Mouse (Mus musculus) thymus, adult 18-20 months (tissue): ENCODE results near the gene Rgs9.
A peak's percentile ranks its signal among the peaks of the same experiment; 100 is the strongest.
"Not testable (repeated sequence)": the region's sequence is repeated elsewhere in the genome, so short reads cannot be mapped to it uniquely, and the experiment has no call there.

Source experiments
- DNase-seq, 2 experiments: peaks; one replicate each; pipeline ENCODE4 v3.0.0; 2022; ENCODE audit warnings: mixed read lengths in 2 of 2

Rgs9 gene

DNA sequence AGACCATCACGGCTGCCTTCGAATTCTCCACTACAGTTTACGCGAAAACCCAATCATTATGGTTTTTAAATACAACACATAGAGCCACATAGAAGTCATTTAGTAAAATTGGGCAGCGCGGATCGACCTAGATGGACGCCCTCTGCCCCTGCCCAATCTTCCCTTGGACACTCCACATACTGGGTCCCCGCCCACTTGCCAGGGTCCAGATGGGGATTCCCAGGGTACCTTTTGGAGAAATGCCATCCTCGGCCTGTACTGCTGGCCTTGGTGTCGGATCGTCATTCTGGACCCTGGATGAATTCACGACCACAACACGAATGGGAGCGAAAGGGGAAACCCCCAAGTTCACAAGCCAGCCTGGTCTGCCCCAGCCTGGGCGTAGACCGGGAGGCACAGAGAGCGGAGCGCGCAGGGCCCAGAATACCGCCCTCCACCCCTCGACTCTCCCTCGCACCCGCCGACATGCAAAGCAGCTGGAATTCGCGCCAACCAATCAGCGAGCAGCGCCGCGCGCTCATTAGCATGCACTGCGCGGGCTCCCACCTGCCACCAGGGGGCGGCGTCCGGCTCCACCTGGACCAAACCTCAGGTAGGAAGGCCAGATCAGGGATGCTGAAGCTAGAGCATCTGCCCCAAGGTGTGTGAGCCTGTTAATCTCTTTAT lies at the start of gene Rgs9:
Gene Rgs9 (minus strand): TSS at position 420 of the 666 bp plus-strand sequence.
- peak; percentile 83 for DNase-seq

DNA sequence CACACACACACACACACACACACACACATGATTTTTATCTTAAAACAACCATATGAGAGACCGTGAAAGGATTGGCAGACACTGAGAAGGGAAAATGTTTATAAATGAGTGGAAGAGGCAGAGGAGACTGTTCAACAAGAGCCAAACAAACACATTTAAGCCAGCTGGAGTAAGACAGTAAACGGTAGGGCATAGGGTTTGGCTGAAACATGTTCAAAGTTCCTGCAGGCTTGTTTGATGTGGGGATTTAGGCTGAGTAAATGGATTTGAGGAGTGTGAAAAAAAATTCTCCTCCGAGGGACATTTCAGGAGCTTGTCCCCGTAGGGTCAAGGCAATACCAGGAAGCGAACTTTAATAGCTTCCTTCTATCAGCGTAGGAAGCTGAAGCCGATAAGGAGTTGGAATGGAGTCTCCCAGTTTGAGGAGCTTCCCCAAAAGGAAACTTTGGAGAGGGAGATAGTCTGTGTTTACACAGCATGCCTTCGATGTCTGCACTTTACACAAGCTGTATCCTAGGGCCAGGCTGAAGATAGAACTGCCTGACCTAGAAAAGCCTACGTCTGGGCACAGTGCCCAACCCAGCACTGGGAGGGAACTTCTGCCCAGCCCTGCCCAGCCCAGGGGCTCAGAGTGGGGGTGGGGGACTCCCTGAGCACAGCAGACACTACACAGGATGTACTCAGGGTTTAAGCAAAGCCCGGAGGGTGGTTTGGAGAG lies 49.5 kb upstream of the Rgs9 start:
- peak; percentile 43 to 51 for DNase-seq

DNA sequence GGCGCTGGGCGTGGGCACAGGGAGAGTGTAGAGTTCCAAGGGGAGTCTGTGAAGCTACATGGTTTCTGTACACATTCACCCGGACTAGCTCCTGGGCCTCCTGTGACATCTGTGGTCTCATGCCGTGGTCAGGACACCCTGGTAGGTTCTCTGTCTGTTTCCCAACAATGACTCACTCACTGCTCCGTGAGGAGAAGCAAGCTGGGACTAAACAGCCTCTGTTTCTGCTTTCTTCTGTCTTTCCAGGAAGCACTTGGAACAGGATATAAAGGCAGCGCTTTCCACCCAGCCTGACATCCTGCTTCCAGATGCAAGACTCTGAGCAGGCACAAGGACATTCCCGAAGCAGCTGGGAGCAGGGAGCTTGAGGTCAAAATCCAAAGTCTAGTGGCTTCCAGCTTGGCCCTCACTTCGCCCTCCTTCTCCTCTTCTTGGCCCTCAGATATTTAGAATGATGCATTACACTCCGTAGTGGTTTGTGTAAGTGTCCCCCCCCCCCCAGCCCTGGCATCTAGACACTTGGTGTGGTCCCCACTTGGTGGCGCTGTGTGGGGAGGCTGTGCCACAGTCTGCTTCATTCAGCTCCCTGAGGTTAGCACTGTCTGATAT lies 46.2 kb upstream of the Rgs9 start:
- no peak for DNase-seq

DNA sequence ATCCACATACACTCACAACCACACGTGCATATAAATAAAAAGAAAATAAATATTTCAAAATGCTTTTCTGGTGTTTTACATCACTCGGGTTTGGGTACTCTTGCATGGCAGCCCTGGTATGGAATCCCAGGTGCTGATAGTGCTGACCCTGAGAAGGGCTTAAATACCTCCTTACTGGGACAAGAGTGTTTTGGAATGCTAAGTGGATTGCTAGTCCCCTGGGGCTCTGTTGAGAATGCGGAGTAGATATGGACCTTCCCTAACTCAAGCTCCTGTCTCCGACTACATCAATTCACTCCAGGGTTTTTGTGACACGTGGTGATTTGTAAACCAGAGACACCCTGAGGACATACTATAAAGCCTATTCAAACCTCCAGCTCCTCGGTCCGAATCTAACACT lies 45.6 kb upstream of the Rgs9 start:
- DNase-seq = no peak

DNA sequence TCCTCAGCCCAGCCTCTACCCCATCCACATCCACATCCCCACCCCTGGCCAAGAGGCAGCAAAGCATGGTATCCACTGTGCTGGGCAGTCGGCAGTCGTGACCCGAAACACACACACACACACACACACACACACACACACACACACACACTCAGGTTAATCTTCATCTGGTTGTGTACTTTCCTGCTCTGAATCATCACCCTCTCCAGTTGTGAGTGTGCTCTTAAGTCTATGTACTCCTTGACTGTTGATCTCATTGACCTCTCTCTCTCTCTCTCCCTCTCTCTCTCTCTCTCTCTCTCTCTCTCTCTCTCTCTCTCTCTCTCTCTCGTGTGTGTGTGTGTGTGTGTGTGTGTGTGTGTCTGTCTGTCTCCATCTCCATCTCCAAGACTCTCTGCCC lies 44.7 kb upstream of the Rgs9 start:
- DNase-seq = not testable (repeated sequence)

DNA sequence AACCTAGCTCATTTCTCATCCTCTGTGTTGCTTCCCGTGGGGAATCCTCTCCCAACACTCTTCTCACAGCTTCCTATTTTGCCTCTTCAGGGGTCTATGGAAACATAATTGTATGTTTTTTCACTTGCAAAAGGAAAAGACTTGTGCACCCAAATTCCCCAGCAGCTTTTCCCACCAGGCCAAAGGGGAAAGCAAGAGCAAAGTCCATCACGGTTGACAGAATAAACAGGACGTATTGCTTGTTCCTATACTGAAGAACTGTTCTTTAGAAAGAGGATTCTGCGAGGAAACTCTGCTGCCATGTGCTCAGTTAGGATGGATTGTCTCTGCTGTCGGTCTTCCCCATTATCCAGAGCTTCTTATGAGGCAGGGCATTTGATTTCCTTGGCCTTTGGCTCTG lies 42.6 kb upstream of the Rgs9 start:
- DNase-seq = no peak

DNA sequence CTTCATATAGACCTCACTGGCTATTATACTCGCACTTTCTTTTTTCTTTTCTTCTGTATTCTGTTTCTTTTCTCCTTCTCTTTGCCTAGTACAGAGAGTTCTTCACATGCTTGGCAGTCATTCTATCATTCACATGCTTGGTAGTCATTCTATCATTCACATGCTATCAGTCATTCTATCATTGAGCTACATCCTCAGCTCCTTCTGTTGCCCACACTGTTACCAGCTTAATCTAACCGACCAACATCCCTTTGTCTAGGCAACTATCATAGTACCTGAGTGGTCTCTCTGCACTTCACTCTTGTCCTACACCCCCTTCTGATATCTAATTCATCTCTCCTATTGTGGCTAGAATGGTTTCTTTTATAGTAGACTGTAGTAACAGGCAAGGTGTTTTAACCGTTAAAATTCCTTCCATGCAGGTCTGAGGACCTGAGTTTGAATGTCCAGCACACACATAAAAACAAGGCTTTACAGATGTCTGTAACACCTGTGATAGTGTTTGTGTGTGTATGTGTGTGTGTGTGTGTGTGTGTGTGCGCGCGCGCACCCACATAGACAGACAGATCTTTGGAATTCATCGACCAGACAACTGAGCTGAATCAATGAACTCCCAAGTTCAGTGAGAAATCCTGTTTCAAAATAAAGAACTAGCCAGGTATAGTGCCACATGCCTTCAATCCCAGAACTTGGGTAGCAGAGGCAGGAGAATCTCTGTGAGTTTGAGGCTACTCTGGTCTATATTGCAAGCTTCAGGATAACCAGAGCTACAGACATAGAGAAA lies 41.4 kb upstream of the Rgs9 start:
- DNase-seq = no peak

DNA sequence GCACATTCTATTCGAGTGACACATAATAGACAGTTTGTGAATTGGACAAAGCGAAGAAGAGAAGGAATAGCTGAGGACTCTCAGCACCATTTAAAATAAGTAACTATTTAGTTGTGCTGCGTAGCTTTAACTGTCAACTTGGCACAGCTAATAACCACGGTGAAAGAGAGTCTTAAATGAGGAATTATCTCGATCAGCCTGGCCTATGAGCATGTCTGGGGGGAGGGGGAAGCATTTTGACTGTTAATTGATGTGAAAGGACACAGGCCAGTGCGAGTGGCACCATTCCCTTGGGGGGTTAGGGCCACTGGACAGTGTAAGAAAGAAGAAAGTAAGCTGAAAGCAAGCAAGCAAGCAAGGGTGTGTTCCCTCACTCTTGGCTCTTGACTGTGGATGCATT lies 38.0 kb upstream of the Rgs9 start:
- no peak for DNase-seq

DNA sequence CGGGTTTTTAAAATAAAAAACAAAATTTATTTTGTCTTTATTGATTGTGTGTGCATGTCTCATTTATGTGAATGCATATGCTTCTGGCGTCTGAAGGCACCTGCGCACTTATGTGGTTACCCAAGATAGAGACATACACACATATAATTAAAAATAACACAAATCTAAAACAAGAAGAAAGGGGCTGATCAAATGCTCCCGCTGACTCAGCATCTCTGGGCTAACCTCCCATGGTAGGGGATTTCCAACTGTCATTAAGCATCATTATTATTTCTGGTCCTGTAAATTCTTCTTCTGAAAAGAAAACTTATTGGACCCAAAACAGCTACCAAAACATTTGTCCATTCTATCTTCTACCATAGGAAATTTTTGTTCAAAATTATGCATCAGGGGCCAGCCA lies 36.8 kb upstream of the Rgs9 start:
- no peak for DNase-seq

DNA sequence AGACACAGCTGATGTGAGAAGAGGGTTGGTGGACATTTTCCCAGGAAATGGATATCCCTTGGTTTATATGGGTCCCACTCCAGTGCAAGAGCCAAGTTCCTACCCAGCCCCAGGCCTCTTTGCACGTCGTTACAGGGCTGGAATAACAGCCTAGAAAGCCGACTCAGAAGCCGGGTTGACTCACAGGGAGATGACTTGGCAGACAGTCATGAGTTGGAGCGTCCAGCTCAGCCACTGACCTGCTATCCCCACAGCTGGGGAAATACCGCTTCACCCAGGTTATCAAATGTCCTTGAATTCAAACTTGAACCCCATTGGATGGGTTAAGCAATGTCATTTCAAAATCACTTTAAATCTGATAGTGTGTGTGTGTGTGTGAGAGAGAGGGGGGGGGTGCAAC lies 34.8 kb upstream of the Rgs9 start:
- DNase-seq = no peak

DNA sequence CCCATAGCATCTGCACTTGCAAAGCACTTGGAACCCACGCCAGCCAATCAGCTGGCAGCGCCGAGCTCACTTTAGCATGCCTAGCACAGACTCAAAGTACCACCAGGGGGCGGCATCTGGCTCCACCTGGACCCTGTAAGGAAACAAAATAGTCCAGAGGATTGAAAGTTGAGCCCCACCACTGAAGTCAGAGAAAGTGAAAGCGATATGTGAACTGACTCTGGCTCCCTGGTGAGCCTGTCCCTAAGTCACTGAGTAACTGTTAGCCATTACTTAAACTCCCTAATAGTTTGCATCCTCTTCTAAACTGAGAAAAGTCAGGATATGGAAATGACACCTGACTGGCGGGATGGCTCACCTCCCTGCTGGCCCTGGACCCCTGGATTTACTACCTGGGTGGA lies 33.5 kb upstream of the Rgs9 start:
- DNase-seq = peak; percentile 79 to 86

DNA sequence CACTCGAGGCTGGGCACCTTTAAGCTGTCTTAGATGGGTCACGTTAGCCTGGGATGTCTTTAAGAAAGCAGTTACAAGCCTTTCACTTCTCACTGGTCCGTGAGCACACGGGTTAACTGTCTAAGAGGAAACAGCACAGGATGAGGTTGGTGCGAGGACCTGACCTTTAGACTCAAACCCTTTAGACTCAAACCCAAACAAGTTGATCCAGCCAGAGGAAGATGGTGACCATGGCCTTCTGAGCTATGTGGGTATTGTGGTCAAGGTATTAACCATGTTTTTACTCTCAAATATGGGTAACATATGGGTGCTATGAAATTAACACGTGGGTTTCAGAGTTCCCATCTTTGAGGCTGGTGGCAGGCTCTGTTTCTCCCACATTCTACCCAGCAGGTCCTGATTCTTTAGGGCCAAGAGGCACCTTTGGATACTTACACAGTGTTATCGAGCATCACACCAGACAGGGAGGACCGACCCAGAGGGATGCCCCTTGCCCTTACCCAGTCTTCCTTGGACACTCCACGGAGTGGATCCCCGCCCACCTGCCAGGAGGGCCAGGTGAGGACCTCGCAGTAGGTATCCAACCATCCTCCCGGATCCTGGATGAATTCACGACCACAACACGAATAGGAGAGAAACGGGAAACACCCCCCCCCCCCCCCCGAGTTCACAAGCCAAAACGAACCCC lies 32.9 kb upstream of the Rgs9 start:
- DNase-seq = no peak

DNA sequence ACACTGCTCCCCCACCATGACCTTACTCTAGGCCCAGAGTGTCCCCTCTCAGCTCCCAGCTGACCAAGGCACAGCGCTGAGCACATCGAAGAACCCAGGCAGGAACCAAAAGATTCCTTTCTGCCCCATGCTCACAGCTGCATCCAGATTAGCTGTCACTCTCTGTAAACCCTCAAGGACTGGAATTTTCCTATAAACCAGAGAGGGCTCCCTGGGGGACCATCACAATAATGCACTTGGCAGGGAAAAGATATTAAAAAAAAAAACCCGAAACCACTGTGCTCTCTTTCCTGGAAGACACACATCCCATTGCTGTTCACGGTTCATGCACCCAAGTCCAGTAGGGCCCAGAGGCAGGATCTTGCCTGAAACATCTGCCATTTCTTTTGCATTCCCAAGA lies 31.4 kb upstream of the Rgs9 start:
- DNase-seq = no peak

DNA sequence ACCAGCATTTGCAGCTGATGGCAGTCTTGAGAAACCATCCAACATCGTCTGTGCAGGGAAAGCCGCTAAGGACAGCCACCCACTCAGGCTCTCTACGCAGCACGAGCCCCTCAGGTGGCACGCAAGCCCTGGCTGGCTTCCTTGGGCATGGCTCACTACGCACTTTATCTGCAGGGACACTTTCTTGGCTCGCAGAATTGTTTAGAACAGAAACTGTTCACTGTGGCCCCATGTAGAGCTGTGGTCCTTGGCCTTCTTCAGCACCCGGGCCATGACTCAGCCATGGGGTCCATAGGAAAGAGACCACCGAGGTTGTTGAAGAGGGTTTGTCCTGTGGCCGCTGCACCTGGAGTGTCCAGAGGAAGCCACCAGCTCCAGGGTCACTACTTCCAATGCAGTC lies 30.0 kb upstream of the Rgs9 start:
- DNase-seq = no peak

DNA sequence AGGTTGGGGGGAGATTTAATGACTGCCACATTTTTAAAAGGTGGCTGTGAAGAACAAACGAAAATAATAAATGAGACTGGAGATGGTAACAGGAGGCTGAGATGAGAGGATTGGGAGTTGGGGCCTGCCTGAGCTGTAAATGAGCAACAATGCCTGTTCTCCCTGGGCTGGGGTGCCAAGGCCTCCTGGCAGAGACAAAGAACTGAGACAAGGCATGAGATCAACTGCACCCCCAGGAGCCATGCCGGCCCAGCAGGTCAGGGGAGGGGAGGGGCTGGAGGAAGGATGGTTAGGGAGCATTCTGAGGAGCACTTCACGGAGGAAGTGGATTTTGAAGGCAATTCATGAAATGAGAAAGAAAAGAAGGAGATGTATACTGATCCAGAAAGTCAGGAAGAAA lies 29.5 kb upstream of the Rgs9 start:
- DNase-seq = no peak

DNA sequence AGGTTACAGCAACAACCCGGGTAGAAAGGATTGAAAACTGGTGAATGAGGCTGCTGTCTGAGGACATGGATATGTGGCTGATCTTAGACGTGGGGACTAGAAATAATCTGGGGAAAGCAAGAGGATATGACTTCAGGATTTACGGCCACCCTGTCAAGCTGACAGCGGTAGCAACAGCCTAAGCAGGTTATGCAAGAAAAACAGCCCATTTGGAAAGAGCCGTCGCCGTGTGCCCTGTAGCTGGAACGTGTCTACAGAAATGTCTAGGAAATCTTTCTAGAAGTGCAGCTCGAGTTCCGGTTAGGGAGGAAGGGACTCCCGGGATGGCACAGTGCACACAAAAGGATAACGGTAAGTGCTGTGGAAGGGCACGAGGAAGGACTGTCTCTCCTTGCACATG lies 28.3 kb upstream of the Rgs9 start:
- no peak for DNase-seq

DNA sequence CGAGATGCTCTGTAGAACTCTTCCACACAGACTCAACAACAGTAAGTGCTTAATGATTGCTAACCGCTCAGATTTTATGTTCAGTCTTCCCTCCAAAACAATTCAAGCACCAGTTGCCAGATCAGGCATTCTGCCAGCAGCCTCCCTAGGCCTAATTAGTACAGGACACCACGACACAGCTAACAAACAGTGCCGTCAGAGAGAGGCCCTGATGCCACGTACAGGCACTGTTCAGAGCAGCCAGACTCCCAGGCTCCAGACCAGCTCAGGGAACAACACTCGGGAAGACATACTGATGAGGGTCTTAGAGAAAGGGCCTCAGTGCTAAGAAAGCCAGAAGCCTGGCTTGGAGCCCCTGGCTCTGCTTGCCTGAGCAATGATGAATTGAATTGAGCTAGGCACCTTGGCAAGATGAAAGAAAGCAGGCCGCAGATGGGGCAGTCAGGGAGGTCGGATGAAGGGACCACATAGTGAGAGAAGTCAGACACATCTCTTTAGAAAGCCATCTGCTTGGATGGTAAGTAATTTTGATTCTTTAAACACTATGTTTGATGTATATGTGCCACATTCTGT lies 22.5 kb upstream of the Rgs9 start:
- no peak for DNase-seq

DNA sequence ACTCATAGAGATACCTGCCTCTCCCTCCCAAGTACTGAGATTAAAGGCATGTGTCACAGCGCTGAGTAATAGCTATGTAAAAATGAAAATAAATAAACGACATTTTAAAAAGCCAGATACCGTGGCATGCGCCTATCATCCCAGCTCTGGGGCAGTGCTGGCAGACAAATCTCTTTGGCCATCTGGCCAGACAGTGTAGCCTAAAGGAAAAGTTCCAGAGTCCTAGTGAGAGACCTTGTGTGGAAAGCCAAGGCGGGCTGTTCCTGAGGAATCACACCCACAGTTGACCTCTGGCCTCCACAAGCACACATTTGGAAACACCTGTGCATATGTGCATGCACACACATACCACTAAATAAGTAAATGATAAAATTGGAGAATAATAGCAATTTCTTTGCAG lies 22.0 kb upstream of the Rgs9 start:
- DNase-seq = no peak

DNA sequence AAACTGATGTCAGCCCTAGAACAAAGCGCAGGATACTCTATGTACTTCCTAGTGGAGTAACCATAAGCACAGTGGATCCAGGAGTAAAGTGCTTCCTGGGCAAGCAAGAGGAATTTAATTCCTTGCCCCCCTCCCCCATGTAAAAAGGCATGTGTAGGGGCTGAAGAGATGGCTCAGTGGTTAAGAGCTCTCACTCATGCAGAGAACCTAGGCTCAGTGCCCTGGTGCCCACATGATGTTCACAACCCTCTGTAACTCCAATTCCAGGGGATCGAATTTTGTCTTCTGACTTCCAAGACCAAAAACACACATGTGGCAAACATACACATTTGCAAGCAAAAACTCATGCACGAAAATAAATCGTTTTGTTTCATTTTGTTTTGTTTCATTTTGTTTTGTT lies 21.5 kb upstream of the Rgs9 start:
- no peak for DNase-seq

DNA sequence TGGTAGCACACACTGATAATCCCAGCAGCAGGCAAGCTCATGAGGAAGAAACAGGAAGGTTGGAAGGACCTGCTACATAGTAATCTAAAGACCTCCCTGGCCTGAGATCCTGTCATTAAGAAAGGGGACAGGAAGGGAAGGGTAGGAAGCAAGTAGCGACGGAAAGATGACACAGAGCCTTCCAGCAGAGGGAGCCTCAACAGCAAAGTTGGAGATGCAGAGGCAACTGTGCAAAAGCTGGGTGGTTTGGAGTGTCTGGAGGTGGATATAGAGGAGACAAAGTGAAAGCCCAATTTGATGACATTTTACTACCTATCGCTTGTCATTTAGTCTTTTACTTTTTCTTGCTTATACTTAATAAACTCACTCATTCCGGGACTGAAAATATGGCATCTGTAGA lies 19.0 kb upstream of the Rgs9 start:
- DNase-seq = peak in 1 of 2 experiments; percentile 18

DNA sequence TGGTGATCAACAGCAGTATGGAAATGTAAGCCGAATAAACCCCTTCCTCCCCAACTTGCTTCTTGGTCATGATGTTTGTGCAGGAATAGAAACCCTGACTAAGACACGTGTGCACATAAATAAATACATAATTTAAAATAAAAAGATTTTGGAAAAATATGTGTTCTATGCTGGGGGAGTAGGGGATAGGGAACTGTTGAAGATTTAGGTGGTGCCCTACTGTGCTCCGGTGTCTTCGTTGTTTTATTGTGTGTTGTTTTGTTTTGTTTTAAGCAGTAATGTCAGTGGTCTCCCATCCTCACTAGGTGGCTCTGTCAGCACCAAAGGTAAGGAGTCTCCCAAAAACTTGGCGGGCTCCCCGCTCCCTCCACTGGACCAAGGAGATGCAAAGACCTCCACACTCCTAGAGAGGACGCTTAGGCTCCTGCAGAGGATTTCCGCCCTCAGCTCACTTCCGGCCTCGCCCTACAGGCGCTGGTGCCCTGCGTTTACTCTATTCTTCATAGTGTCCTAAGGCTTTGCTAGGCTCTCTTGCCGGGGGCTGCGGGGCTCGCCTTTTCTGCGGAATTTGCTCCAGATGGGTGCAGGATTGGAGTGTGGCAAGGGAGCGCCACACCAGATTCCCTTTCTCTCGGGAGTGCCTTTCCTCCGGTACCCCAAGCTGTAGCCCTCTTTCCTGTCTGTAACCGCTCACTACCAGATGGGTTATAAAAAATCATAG lies 14.1 kb upstream of the Rgs9 start:
- peak; percentile 63 to 70 for DNase-seq

DNA sequence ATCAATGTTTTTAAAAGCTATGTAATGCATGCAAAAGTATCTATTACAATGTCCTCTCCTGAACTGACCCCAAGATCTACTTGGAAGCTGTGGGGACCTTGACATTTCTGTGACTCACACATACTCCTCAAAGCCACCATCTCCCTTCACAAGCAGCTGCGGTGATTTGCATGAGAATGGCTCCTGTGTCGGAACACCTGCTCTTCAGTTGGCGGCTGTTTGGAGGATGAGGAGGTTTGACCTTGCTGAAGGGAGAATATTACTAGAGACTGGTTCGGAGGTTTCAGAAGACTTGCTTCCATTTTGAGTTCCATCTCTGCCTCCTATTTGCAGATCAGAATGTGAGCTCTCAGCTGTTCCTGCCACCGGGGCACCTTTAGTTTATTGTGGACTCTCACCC lies 7.8 kb upstream of the Rgs9 start:
- DNase-seq = no peak
